Mouse (Mus musculus): ENCODE measurements around the gene Sirt3. TPM values are rescaled to one million over a fixed set of nuclear protein-coding genes. Genes with fewer than 3 reads are reported as not detected.

Gene Sirt3
- total RNA-seq, 2 experiments from 2014 or later: 20.4 to 27.3 TPM

DNA sequence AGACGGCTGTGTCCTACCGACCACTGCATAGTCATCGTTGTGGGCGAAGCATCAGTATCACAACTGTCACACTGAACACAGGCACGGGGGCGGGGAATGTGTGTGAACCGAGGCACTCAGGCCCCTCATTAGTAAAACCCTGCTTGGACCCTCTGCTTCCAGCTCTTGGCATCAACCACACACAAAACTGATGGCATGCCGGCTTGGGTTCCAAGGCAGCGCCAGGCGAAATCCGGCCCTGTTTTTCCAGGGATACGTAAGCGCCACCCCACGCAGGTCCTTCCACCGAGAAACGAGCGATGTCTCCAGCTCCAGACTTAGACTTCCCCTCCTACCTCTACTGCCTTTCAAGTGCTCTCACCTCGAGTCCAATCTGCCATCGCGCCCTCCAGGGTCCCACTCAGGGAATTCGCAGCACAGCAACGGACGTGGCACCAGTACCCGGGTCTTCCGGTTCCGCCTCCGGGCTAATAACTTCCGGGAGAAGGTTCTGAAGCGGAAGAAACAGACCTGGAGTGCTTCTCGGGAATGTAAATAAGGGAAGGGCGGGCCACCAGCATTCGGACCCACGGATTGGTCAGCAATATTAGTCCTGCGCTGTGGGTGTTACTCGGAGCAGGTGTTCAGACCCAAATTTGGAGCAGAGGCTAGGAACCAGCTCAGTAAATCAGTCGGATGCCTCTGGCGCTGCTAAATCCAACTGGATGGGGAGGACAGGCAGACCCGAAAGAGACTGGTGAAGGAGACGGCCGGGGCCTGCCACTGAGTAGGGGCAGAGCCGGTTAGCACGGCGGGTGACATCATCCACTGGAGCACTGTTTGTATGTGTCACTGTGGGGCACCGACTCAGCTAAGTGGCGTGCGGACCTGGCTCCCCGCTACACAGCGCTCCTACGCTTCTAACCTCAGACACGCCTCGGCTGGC, 26.0 kb downstream of the Sirt3 start, which contains the start of gene Gm45785:
Gene Gm45785 (minus strand): TSS at position 472 of the 925 bp plus-strand sequence.
- intact Hi-C loops (cut with DNase I): loop anchor here (2.0 kb wide), 2 partner anchors 25 to 47 kb away; partner anchors contain the start of gene Psmd13
- no peak for TF ChIP-seq CTCF (IDR thresholded peaks at IDR 0.05)
- Histone ChIP-seq H3K27ac (peak within 1 kb of the TSS; percentile 99), H3K4me3 (peak within 1 kb of the TSS; percentile 96)
- DNase-seq: peak; percentile 91

DNA sequence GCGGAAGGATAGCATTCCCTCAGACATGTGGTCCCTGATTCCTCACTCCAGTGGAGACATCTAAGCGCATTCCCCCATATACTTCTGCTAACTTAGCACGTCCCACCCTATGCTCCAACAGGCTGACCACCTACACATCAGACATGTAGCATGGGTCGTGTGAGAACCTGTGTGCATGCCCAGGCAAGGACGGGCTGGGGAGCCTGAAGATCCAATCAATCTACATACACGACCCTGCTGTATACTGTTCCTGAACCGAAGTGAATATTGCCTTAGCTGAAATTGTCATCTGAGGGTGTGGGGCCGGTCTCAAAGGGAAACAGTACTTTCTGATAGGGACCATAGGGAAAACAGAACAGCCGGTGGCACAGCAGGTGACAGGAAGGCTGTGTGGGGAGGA, 26.9 kb downstream of the Sirt3 start:
- intact Hi-C loops (cut with DNase I): no loop called here
- Histone ChIP-seq H3K27ac (peak overlapping the region; percentile 99), H3K4me3 (peak overlapping the region; percentile 96)
- TF ChIP-seq CTCF (IDR thresholded peaks at IDR 0.05): no peak
- DNase-seq: no peak

DNA sequence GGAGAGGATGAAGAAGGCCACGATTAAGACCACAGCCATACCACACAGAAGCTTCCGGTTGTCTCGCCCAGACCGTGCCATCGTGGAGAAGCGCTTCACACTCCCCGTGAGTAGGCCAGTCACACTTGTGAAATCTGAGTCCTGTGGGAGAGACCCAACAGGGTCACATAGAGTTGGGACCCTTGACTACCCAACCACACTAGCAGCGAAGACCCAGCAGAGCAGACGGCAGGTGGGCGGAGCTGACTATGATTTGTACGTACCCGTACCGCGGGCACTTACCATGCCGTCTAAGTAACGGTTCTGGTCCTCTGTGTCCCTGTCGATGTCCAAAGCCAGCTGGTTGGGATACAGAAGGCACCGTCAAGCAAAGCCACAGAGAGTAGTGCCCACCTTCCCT, 27.6 kb downstream of the Sirt3 start:
- intact Hi-C loops (cut with DNase I): no loop called here
- DNase-seq: peak; percentile 10

DNA sequence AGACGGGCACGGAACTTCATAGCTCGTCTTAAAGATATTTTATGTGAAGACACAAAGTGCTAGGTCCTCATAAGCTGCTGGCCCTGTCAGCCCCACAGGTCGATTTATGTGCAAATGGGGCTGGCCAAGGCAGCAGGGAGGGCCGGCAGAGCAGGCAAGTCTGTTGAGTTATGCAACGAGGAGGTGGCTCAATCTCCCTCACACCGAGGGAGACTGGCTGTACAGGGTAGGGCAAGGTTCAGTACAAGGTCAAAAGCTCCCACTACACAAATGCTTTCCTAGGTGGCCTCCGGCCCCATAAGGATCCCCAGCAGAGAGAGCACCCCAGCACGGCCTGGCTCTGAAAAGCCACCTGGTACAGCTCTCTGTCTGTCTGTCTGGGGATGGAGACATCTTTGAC, 28.7 kb downstream of the Sirt3 start:
- Histone ChIP-seq H3K27ac (no peak overlapping the region), H3K4me3 (no peak overlapping the region)
- no peak for TF ChIP-seq CTCF (IDR thresholded peaks at IDR 0.05)
- intact Hi-C loops (cut with DNase I): no loop called here
- peak; percentile 19 for DNase-seq

More for the DNA sequence above, 27.6 kb downstream of the Sirt3 start:
- TF ChIP-seq CTCF (IDR thresholded peaks at IDR 0.05): no peak
- H3K4me3 ChIP-seq: peak overlapping the region; percentile 96
- no peak overlapping the region for H3K27ac ChIP-seq

DNA sequence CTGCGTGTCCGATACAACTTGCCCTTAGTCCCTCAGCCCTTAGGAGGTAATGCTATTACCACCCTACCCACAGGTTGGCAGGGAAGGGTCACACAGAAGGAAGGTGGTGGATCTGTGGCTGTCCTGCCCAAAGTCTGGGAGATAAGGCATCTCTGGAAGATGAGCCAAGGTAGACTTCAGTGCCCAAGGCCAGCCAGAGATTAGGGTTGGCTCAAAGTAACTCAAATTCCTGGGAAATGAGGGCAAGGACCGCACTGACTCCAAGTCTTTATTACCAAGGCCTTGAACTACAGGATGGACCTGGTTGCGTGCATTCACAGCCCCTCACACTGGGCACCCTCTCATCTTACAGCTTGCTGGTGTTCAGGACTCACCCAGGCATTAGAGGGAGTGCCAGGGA, 30.2 kb downstream of the Sirt3 start:
- Histone ChIP-seq H3K27ac (no peak overlapping the region), H3K4me3 (no peak overlapping the region)
- no peak for TF ChIP-seq CTCF (IDR thresholded peaks at IDR 0.05)
- intact Hi-C loops (cut with DNase I): no loop called here
- DNase-seq: peak; percentile 13

DNA sequence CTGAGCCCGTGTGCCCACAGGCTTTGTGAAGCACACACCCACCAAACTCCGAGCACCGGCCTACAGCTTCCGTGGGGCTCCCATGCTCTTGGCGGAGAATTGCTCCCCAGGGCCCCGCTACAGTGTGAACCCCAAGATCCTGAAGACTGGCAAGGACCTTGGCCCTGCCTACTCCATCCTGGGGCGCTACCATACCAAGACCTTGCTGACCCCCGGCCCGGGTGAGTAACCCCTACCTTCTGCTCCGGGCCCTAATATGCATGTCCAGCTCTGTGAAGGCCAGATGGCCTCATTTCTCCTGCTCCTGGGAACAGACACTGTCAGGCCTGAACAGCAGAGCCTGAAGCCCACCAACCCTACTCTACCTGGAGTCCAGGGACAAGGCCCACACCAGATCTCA, 33.5 kb downstream of the Sirt3 start:
- no peak overlapping the region for H3K4me3 ChIP-seq
- no peak overlapping the region for H3K27ac ChIP-seq
- no peak for TF ChIP-seq CTCF (IDR thresholded peaks at IDR 0.05)
- DNase-seq: no peak
- intact Hi-C loops (cut with DNase I): no loop called here

DNA sequence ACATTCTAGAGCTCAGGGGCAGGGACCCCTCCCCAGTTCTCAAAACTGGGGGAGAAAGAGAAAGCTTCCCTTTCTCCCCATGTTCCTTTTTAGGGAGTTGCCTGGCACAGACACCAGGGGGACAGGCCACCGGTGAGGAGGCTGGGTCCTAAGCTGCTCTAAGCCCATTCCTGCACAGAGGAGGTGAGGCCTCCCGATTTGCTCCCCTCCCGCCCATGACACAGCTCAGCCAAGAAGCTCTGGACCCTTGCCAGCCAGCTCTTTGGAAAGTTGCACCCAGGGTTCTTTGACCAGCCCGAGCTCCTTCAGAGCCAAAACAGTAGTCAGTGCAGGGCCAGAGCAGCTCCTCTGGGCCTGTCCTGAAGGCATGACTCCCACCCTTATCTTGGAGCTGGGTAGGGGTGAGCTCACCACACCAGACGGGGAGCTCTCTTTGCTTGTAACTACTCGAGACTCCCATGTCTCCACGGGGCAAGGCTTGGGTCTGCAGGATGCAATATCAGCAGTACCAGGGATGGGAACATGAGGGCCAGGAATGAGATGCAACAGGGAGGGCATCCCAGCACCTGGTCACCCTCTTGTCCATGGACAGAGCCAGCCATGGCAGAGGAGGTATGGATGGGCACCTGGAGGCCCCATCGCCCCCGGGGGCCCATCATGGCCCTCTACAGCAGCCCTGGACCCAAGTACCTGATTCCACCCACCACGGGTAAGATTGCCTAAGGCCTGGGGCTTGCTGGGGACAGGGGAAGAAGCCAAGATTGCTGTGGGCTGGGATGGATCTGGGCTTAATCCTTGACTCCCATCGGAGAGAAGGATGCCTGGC, 34.1 kb downstream of the Sirt3 start, which contains the start of gene Odf3:
Gene Odf3 (plus strand): TSS at position 51 of the 826 bp plus-strand sequence.
- intact Hi-C loops (cut with DNase I): no loop called here
- peak; percentile 25 for DNase-seq
- Histone ChIP-seq H3K4me3 (no peak within 1 kb of the TSS), H3K27ac (no peak within 1 kb of the TSS)
- TF ChIP-seq CTCF (IDR thresholded peaks at IDR 0.05): no peak

DNA sequence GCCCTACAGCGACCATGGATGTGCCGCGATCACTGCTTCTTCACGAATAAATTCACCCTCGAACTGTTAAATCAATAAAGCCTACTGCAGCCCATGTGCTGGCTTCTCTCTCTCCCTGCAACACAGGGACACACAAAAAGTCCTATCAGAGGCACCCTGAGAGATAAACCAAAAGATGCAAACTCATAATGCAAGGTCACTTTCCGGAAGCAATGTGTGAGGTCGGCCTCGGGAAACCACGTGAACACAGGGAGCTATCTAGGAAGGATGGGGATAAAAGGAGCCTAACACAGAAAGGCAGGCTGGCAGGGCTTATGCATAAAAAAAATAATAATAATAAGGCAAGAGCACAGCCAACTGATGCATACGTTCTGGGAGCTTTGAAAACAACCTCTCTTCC, 35.4 kb downstream of the Sirt3 start:
- TF ChIP-seq CTCF (IDR thresholded peaks at IDR 0.05): no peak
- no peak for DNase-seq
- intact Hi-C loops (cut with DNase I): no loop called here

DNA sequence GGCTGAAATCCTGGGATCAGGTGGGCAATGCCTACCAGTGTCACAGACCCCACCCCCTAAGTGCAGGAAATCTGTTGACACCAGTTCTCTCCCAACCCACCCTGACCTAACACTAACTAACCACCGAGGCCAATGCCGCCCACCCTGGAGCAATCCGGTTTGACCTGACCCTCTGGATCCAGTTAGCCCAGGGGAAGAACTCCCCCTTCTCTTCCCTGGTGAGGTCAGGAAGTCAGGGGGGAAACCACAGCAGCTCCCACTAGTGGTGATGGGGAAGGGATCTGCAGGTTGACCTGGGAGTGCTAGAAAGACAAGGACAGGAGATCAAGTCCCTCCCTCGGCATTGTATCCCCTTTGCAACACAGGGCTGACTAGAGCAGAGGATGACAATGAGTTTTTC, 36.4 kb downstream of the Sirt3 start:
- H3K4me3 ChIP-seq: no peak overlapping the region
- no peak overlapping the region for H3K27ac ChIP-seq
- intact Hi-C loops (cut with DNase I): loop anchor here (1.0 kb wide), 1 partner anchor 58 kb away; no protein-coding TSS in a partner anchor
- no peak; the same call in 1 of the 2 replicates for TF ChIP-seq CTCF (IDR thresholded peaks at IDR 0.05)
- peak; percentile 9 for DNase-seq

More for the DNA sequence above, 35.4 kb downstream of the Sirt3 start:
- Histone ChIP-seq H3K4me3 (no peak overlapping the region), H3K27ac (no peak overlapping the region)

DNA sequence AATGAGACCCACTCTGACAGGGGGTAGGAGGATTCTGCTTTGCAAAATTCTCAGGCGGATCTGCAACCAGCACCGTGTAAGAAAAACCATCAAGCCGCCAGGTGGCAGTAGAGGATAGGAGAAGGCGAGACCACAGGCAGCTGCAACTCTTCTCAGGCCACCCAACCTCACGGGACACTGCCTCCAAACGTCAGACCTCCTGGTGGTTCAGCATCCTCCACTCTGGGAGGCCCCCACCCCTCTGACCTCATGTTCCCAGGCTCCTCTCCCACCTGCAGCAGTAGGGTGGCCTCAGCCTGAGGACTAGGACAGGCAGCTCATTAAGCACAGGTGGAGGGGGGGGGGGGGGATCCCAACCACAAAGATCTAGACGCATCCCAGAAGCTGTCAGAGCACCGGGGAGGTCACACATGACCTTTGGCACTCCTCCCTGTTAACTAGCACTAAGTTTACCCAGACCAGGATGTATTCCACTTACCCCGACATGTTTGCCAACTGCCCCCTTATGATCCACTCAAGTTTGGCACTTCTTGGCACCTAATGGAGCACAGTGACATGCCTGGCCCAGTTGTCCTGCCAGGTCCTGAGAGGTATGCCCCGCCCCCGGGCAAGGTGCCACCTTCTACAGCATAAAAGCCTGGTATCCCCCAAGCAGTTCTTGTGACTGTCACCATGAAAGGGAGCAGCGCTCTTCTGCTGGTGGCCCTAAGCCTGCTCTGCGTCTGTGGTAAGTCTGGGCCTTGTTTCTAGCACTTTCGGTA, 37.0 kb downstream of the Sirt3 start, which contains the start of gene Scgb1c1:
Gene Scgb1c1 (plus strand): TSS at position 643 of the 761 bp plus-strand sequence.
- H3K27ac ChIP-seq: no peak within 1 kb of the TSS
- intact Hi-C loops (cut with DNase I): loop anchor here (1.0 to 5.0 kb wide), 3 partner anchors 58 to 327 kb away; partner anchors contain the start of gene Rnh1
- no peak within 1 kb of the TSS for H3K4me3 ChIP-seq
- peak; percentile 93 for DNase-seq
- TF ChIP-seq CTCF (IDR thresholded peaks at IDR 0.05): peak; percentile 89

DNA sequence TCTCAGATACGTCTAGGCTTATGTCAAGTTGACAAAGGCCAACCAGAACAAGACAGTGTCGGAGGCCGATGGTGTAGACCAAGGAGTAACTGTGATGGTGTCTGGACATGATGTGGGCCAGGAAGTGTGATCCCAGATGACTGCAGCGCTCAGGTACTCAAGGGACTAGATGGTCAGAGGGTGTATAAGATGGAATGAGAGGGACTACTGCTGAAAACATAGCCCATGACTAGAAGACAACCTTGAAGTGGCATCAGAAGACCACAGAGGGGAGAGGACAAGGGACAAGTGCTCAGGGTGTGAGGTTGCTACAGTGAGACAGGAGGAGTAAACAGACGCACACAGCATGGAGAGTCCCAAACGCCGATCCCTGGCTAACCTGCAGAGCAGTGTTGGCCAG, 38.3 kb downstream of the Sirt3 start:
- TF ChIP-seq CTCF (IDR thresholded peaks at IDR 0.05): no peak
- Histone ChIP-seq H3K4me3 (no peak overlapping the region), H3K27ac (no peak overlapping the region)
- intact Hi-C loops (cut with DNase I): loop anchor here (1.0 to 5.0 kb wide), 2 partner anchors 204 to 328 kb away; partner anchors contain the start of gene Rnh1
- DNase-seq: no peak

Data from gastrocnemius, adult 2 months (tissue).